Mouse (Mus musculus): ENCODE data around the gene Adh7. TPM values are rescaled to one million over a fixed set of nuclear protein-coding genes. Genes with fewer than 3 reads are reported as not detected.

The Adh7 gene
- total and polyA plus RNA-seq, 2 experiments from 2014 or later: 0.37 to 0.70 TPM

GRCm38 (mm10) chr3:138240411-138240810 lies 22.9 kb downstream of the Adh7 start:
- DNase-seq (ENCODE audit: low spot score) (peak; percentile 53), ATAC-seq (no peak)
- Histone ChIP-seq H3K4me1 (ENCODE audit: insufficient read depth, low read length) (0 out of 2 replicates have a peak, but pooled peaks cover 3% of the 10 kb centered on the region), H3K9ac (replicated peaks; ENCODE audit: low read length) (no peak overlapping the region), H3K4me3 (ENCODE audit: low read length) (no peak overlapping the region), H3K27me3 (ENCODE audit: insufficient read depth, low read length) (no peaks in the 10 kb centered on the region), H3K36me3 (ENCODE audit: insufficient read depth, low read length) (no peaks in the 10 kb centered on the region), H3K9me3 (ENCODE audit: low read length) (no peaks in the 10 kb centered on the region), H3K27ac (no peak overlapping the region), H3K4me2 (ENCODE audit: low read depth, low read length) (no peak overlapping the region)
- WGBS: 93% methylated on average over 3 of the region's 3 CpGs
- TF ChIP-seq CTCF (IDR thresholded peaks at IDR 0.05; ENCODE audit: low read depth): peak; percentile 68

- Histone ChIP-seq H3K36me3 (ENCODE audit: insufficient read depth, low read length) (no peaks in the 10 kb centered on the region), H3K27ac (no peak overlapping the region)
- WGBS: 78% methylated on average over 5 of the region's 5 CpGs
Measured at GRCm38 (mm10) chr3:138240942-138241341, 23.4 kb downstream of the Adh7 start.

GRCm38 (mm10) chr3:138241371-138241770 lies 23.8 kb downstream of the Adh7 start:
- Histone ChIP-seq H3K4me3 (ENCODE audit: low read length) (no peak overlapping the region), H3K9me3 (ENCODE audit: low read length) (no peaks in the 10 kb centered on the region), H3K9ac (replicated peaks; ENCODE audit: low read length) (no peak overlapping the region), H3K4me1 (ENCODE audit: insufficient read depth, low read length) (0 out of 2 replicates have a peak, but pooled peaks cover 3% of the 10 kb centered on the region), H3K27me3 (ENCODE audit: insufficient read depth, low read length) (no peaks in the 10 kb centered on the region), H3K4me2 (ENCODE audit: low read depth, low read length) (no peak overlapping the region), H3K27ac (no peak overlapping the region), H3K36me3 (ENCODE audit: insufficient read depth, low read length) (no peaks in the 10 kb centered on the region)
- ATAC-seq: no peak
- no peak for DNase-seq (ENCODE audit: low spot score)
- no peak for TF ChIP-seq CTCF (IDR thresholded peaks at IDR 0.05; ENCODE audit: low read depth)
- WGBS: 59% methylated on average over 6 of the region's 6 CpGs

More at GRCm38 (mm10) chr3:138240942-138241341, 23.4 kb downstream of the Adh7 start:
- no peak overlapping the region for H3K4me2 ChIP-seq (ENCODE audit: low read depth, low read length)
- H3K9ac ChIP-seq (replicated peaks; ENCODE audit: low read length): no peak overlapping the region
- no peaks in the 10 kb centered on the region for H3K9me3 ChIP-seq (ENCODE audit: low read length)
- H3K27me3 ChIP-seq (ENCODE audit: insufficient read depth, low read length): no peaks in the 10 kb centered on the region
- H3K4me3 ChIP-seq (ENCODE audit: low read length): no peak overlapping the region
- no peak for ATAC-seq
- 0 out of 2 replicates have a peak, but pooled peaks cover 3% of the 10 kb centered on the region for H3K4me1 ChIP-seq (ENCODE audit: insufficient read depth, low read length)
- TF ChIP-seq CTCF (IDR thresholded peaks at IDR 0.05; ENCODE audit: low read depth): no peak
- DNase-seq (ENCODE audit: low spot score): no peak

DNA sequence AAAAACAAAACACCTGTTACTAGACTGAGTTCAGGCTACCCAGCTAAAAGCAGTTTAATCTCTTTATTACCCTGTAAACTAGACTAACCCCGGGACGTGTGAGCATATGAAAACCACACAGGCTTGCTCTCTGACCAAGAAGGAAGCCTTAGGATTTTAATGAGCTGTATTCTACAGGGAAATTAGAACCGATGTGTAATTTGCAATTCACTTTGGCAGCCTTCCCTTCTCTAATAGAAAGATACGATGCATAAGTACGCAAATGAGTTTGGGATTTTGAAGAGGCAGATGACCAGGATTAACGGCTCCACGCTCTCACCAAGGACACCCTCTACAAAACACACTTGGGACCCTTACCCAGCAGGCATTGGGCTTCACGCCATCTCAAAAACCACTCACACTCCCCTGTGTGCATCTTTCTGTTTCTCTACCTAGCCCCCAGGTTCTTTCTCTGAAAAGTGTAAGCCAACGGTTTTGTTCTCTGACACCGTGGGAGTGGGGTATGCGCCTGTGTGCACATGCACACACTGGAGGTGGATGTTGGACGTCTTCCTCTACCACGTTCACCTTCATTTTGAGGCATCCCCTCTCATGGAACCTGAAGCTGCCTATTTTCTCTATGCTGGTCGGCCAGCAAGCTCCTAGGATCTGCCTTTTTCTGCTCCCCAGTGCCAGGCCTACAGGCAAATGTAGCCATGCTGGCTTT lies 24.6 kb downstream of the Adh7 start:
- Histone ChIP-seq H3K36me3 (ENCODE audit: insufficient read depth, low read length) (no peaks in the 10 kb centered on the region), H3K4me1 (ENCODE audit: insufficient read depth, low read length) (0 out of 2 replicates have a peak, but pooled peaks cover 3% of the 10 kb centered on the region), H3K4me3 (ENCODE audit: low read length) (no peak overlapping the region), H3K27ac (no peak overlapping the region), H3K27me3 (ENCODE audit: insufficient read depth, low read length) (no peaks in the 10 kb centered on the region), H3K4me2 (ENCODE audit: low read depth, low read length) (no peak overlapping the region), H3K9ac (replicated peaks; ENCODE audit: low read length) (no peak overlapping the region), H3K9me3 (ENCODE audit: low read length) (no peaks in the 10 kb centered on the region)
- ATAC-seq (no peak), DNase-seq (ENCODE audit: low spot score) (peak; percentile 67)
- TF ChIP-seq CTCF (IDR thresholded peaks at IDR 0.05; ENCODE audit: low read depth): no peak
- WGBS: 53% methylated on average over 14 of the region's 14 CpGs

GRCm38 (mm10) chr3:138242933-138243332 lies 25.4 kb downstream of the Adh7 start:
- DNase-seq (ENCODE audit: low spot score) (no peak), ATAC-seq (no peak)
- no peak overlapping the region for H3K4me2 ChIP-seq (ENCODE audit: low read depth, low read length)
- WGBS: 87% methylated on average over 6 of the region's 6 CpGs
- no peak overlapping the region for H3K27ac ChIP-seq
- H3K4me3 ChIP-seq (ENCODE audit: low read length): no peak overlapping the region
- no peak for TF ChIP-seq CTCF (IDR thresholded peaks at IDR 0.05; ENCODE audit: low read depth)
- no peaks in the 10 kb centered on the region for H3K27me3 ChIP-seq (ENCODE audit: insufficient read depth, low read length)
- H3K9ac ChIP-seq (replicated peaks; ENCODE audit: low read length): no peak overlapping the region
- H3K36me3 ChIP-seq (ENCODE audit: insufficient read depth, low read length): no peaks in the 10 kb centered on the region
- H3K4me1 ChIP-seq (ENCODE audit: insufficient read depth, low read length): 0 out of 2 replicates have a peak, but pooled peaks cover 3% of the 10 kb centered on the region
- H3K9me3 ChIP-seq (ENCODE audit: low read length): no peaks in the 10 kb centered on the region

GRCm38 (mm10) chr3:138244338-138244874 lies 26.8 kb downstream of the Adh7 start:
- H3K4me3 ChIP-seq (ENCODE audit: low read length): no peak overlapping the region
- ATAC-seq (no peak), DNase-seq (ENCODE audit: low spot score) (no peak)
- H3K27ac ChIP-seq: no peak overlapping the region
- H3K9ac ChIP-seq (replicated peaks; ENCODE audit: low read length): no peak overlapping the region
- 73% methylated on average over 7 of the region's 7 CpGs for WGBS
- no peak overlapping the region for H3K4me2 ChIP-seq (ENCODE audit: low read depth, low read length)
- H3K27me3 ChIP-seq (ENCODE audit: insufficient read depth, low read length): no peaks in the 10 kb centered on the region
- H3K36me3 ChIP-seq (ENCODE audit: insufficient read depth, low read length): no peaks in the 10 kb centered on the region
- H3K4me1 ChIP-seq (ENCODE audit: insufficient read depth, low read length): 0 out of 2 replicates have a peak, but pooled peaks cover 3% of the 10 kb centered on the region
- no peak for TF ChIP-seq CTCF (IDR thresholded peaks at IDR 0.05; ENCODE audit: low read depth)
- no peaks in the 10 kb centered on the region for H3K9me3 ChIP-seq (ENCODE audit: low read length)

- no peak overlapping the region for H3K9ac ChIP-seq (replicated peaks; ENCODE audit: low read length)
- no peak for TF ChIP-seq CTCF (IDR thresholded peaks at IDR 0.05; ENCODE audit: low read depth)
- no peak for ATAC-seq
- no peaks in the 10 kb centered on the region for H3K27me3 ChIP-seq (ENCODE audit: insufficient read depth, low read length)
- DNase-seq (ENCODE audit: low spot score): no peak
- no peaks in the 10 kb centered on the region for H3K9me3 ChIP-seq (ENCODE audit: low read length)
- H3K36me3 ChIP-seq (ENCODE audit: insufficient read depth, low read length): no peaks in the 10 kb centered on the region
- no peak overlapping the region for H3K27ac ChIP-seq
- no peak overlapping the region for H3K4me3 ChIP-seq (ENCODE audit: low read length)
- no peak overlapping the region for H3K4me2 ChIP-seq (ENCODE audit: low read depth, low read length)
- 0 out of 2 replicates have a peak, but pooled peaks cover 3% of the 10 kb centered on the region for H3K4me1 ChIP-seq (ENCODE audit: insufficient read depth, low read length)
Measured at GRCm38 (mm10) chr3:138246511-138247020, 29.0 kb downstream of the Adh7 start.

All from hindbrain, postnatal 0 days (tissue).